Mouse (Mus musculus): ENCODE measurements around the gene Amdhd2. TPM values are rescaled to one million over a fixed set of nuclear protein-coding genes. Genes with fewer than 3 reads are reported as not detected.
A peak's percentile ranks its signal among the peaks of the same experiment; 100 is the strongest.

The Amdhd2 gene
- polyA plus RNA-seq, 1 experiment: 29.8 TPM

DNA sequence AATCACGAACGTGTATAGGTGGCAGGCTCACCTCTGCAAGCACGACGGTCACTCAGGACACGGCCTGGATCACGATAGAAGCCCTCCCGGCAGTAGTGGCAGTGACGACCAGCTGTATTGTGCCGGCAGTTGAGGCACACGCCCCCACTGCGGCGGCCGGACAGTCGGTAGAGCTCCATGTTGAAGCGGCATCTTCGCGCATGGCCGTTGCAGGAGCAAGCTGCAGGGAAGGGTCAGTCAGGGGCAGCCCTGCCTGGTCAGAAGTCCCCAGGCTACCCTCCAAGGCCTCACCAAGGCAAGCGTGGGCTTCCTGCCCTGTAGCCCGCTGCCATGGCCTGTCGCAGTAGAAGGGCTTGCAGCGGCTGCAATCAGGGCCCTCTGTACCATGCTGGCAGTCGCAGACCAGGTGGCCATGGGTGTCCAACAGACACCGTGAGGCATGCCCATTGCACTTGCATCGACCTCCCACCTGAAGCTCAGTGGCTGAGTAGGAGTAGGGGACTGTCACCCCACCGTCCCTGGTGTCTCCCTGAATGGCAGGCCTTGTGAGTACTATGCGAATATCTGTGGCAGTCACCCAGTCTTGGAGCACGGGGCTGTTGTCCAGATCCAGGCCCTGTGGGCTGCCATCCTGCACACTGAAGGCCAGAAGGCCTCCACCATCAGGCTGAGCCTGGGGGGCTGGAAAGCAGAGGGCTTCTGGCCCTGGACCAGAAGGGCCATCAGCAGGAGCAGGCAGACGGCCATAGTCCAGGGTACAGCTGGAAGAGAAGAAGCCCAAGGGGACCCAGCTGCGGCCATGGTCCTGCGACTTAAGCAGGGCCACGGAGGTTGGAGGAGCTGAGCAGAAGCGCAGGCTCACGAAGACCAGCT lies 44.4 kb upstream of the Amdhd2 start:
- H3K36me3 ChIP-seq (ENCODE audit: control insufficient read depth, insufficient read depth): no peaks in the 10 kb centered on the region
- H3K79me2 ChIP-seq (ENCODE audit: control insufficient read depth, insufficient read depth): no peaks in the 10 kb centered on the region
- H3K27me3 ChIP-seq (ENCODE audit: control insufficient read depth, insufficient read depth, insufficient read length): no peaks in the 10 kb centered on the region
- no peak overlapping the region for H3K4me2 ChIP-seq (ENCODE audit: low read depth)
- TF ChIP-seq CEBPB (IDR thresholded peaks at IDR 0.05; ENCODE audit: insufficient read depth, poor library complexity, severe bottlenecking) (no peak), POLR2A (IDR thresholded peaks at IDR 0.05; ENCODE audit: insufficient read length, low read depth) (no peak), SRF (IDR thresholded peaks at IDR 0.05; ENCODE audit: control insufficient read depth, insufficient read length, low read depth) (no peak), USF1 (IDR thresholded peaks at IDR 0.05; ENCODE audit: low read depth) (no peak), MAX (IDR thresholded peaks at IDR 0.05; ENCODE audit: low read depth) (no peak), MYOG (IDR thresholded peaks at IDR 0.05; ENCODE audit: control insufficient read depth in 1 of 3, insufficient read depth in 1 of 3, insufficient read length in 2 of 3, low read depth in 2 of 3) (no peak), TCF12 (IDR thresholded peaks at IDR 0.05; ENCODE audit: insufficient read depth, poor library complexity, severe bottlenecking) (no peak), TCF3 (IDR thresholded peaks at IDR 0.05; ENCODE audit: insufficient read length, low read depth) (no peak), E2F4 (IDR thresholded peaks at IDR 0.05; ENCODE audit: insufficient read depth) (no peak), POLR2AphosphoS2 (IDR thresholded peaks at IDR 0.05; ENCODE audit: insufficient read length, low read depth) (no peak), MYOD1 (IDR thresholded peaks at IDR 0.05; ENCODE audit: control insufficient read depth in 1 of 3, insufficient read length in 2 of 3, low read depth in 2 of 3) (no peak), REST (IDR thresholded peaks at IDR 0.05; ENCODE audit: insufficient read depth, insufficient read length) (no peak)
- H3ac ChIP-seq (ENCODE audit: control insufficient read depth, insufficient read length): no peak overlapping the region
- no peak overlapping the region for H3K4me3 ChIP-seq

DNA sequence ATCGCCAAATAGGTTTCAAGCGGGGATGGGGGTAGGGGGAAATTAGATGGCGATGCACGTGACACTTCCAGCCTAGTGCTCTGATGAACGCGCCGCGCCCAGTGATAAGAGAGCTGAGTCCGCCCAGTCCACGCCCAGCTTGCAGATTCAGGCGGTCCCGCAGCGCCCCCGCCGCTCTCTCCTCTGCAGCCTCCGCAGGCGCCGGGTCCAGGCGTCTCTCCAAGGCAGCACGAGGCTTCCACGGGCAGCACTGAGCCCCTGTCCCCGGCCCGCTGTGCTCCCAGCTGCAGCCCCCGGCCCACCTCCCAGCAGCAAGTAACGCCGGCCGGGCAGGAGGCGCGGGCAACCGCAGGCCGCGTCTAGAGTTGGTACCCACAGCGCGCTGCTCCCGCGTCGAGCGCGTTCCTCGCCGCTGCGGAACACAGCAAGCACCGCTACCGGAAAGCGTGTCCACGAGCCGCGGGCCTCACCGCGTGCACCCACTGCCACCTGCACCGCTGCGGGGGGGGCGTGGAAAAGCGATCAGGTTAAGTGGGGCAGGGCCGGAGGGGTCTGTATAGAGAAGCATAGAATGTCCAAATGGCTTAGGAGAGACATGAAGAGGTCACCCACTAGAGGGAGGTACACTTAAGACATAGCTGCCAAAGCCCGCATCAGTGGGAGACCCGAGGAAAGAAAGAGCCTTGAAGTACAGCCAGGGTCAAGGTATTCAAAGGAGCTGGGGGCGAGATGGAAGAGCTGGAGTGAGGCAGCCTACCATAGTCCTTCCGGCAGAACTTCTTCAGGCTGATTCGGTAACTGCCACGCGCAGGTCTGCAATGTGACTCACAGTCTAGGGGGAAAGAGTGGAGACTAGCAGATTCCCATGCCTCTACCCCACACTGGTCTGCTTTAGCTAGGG lies 43.1 kb upstream of the Amdhd2 start:
- TF ChIP-seq MYOD1 (IDR thresholded peaks at IDR 0.05; ENCODE audit: control insufficient read depth in 1 of 3, insufficient read length in 2 of 3, low read depth in 2 of 3) (no peak), REST (IDR thresholded peaks at IDR 0.05; ENCODE audit: insufficient read depth, insufficient read length) (no peak), E2F4 (IDR thresholded peaks at IDR 0.05; ENCODE audit: insufficient read depth) (no peak), CEBPB (IDR thresholded peaks at IDR 0.05; ENCODE audit: insufficient read depth, poor library complexity, severe bottlenecking) (no peak), TCF3 (IDR thresholded peaks at IDR 0.05; ENCODE audit: insufficient read length, low read depth) (no peak), USF1 (IDR thresholded peaks at IDR 0.05; ENCODE audit: low read depth) (no peak)
- Histone ChIP-seq H3K4me2 (ENCODE audit: low read depth) (peak overlapping the region; percentile 99), H3K4me3 (peak overlapping the region; percentile 46), H3ac (ENCODE audit: control insufficient read depth, insufficient read length) (no peak overlapping the region), H3K36me3 (ENCODE audit: control insufficient read depth, insufficient read depth) (no peaks in the 10 kb centered on the region), H3K27me3 (ENCODE audit: control insufficient read depth, insufficient read depth, insufficient read length) (no peaks in the 10 kb centered on the region), H3K79me2 (ENCODE audit: control insufficient read depth, insufficient read depth) (no peaks in the 10 kb centered on the region)

DNA sequence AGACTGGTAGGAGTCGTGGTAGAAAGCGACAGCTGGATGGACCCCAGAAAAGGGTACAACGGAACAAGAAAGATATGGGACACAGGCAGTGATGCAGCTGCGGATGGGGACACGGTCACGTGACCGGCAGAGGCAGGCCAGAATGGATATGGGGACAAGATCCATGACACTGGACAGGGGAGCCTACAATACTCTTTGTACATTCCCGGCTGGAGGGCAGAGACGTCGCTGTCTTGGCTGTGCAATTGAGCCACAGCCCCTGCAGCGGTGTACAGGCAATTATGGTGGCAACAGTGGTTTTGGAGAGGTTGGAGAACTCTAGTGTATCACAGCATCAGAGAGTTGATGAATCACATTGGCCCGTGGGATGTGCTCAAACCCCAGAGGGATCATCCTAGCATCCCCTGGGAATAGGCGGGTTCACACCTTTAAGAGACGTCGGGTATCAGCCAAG lies 42.4 kb upstream of the Amdhd2 start:
- Histone ChIP-seq H3K4me3 (peak overlapping the region; percentile 46), H3K27me3 (ENCODE audit: control insufficient read depth, insufficient read depth, insufficient read length) (no peaks in the 10 kb centered on the region), H3K4me2 (ENCODE audit: low read depth) (peak overlapping the region; percentile 99), H3K79me2 (ENCODE audit: control insufficient read depth, insufficient read depth) (no peaks in the 10 kb centered on the region), H3ac (ENCODE audit: control insufficient read depth, insufficient read length) (peak overlapping the region; percentile 80), H3K36me3 (ENCODE audit: control insufficient read depth, insufficient read depth) (no peaks in the 10 kb centered on the region)
- TF ChIP-seq USF1 (IDR thresholded peaks at IDR 0.05; ENCODE audit: low read depth) (peak; percentile 93), POLR2A (IDR thresholded peaks at IDR 0.05; ENCODE audit: insufficient read length, low read depth) (no peak), CEBPB (IDR thresholded peaks at IDR 0.05; ENCODE audit: insufficient read depth, poor library complexity, severe bottlenecking) (no peak), MYOG (IDR thresholded peaks at IDR 0.05; ENCODE audit: control insufficient read depth in 1 of 3, insufficient read depth in 1 of 3, insufficient read length in 2 of 3, low read depth in 2 of 3) (no peak)

DNA sequence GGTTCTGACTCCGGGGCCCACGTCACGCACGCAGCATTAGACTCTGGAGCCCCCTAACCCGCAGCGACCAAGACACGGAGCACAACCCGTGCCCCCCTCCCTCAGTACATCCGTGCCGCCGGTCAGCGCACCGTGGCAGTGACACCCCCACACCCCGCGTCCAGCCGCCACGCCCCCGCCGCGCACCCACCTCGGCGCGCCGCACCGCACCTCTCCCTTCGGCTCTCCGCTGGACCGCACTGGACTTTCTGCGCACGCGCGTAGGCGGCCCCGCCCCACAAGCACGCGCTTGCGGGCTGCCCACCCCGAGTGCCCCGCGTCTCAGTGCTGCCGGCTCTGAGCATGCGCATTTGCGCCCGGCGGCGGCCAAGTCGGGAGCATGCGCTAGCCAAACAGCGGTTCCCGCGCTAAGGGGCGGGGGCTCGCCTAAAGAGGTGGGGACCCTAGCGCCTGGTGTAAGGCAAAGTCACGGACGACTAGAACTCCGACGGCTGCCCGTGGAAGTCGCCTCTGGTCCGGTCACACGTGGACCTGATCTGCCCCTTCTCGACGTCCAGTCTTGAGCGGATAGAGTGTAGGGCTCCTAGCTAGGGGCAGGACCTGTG lies 41.8 kb upstream of the Amdhd2 start, which contains the start of gene Tbc1d24:
Tbc1d24 (minus strand) TSS at position 279 of the 605 bp plus-strand sequence.
- H3K79me2 ChIP-seq (ENCODE audit: control insufficient read depth, insufficient read depth): no peaks in the 10 kb centered on the region
- no peaks in the 10 kb centered on the region for H3K27me3 ChIP-seq (ENCODE audit: control insufficient read depth, insufficient read depth, insufficient read length)
- H3K4me3 ChIP-seq: peak within 1 kb of the TSS; percentile 46
- no peaks in the 10 kb centered on the region for H3K36me3 ChIP-seq (ENCODE audit: control insufficient read depth, insufficient read depth)
- TF ChIP-seq MAX (IDR thresholded peaks at IDR 0.05; ENCODE audit: low read depth) (no peak), REST (IDR thresholded peaks at IDR 0.05; ENCODE audit: insufficient read depth, insufficient read length) (no peak), POLR2A (IDR thresholded peaks at IDR 0.05; ENCODE audit: insufficient read length, low read depth) (peak; percentile 93), MYOG (IDR thresholded peaks at IDR 0.05; ENCODE audit: control insufficient read depth in 1 of 3, insufficient read depth in 1 of 3, insufficient read length in 2 of 3, low read depth in 2 of 3) (no peak), CEBPB (IDR thresholded peaks at IDR 0.05; ENCODE audit: insufficient read depth, poor library complexity, severe bottlenecking) (no peak), TCF3 (IDR thresholded peaks at IDR 0.05; ENCODE audit: insufficient read length, low read depth) (no peak), USF1 (IDR thresholded peaks at IDR 0.05; ENCODE audit: low read depth) (no peak), MYOD1 (IDR thresholded peaks at IDR 0.05; ENCODE audit: control insufficient read depth in 1 of 3, insufficient read length in 2 of 3, low read depth in 2 of 3) (peak in 1 of 3 experiments; percentile 52), SRF (IDR thresholded peaks at IDR 0.05; ENCODE audit: control insufficient read depth, insufficient read length, low read depth) (peak; percentile 39), POLR2AphosphoS2 (IDR thresholded peaks at IDR 0.05; ENCODE audit: insufficient read length, low read depth) (peak; percentile 71)
- peak within 1 kb of the TSS; percentile 80 for H3ac ChIP-seq (ENCODE audit: control insufficient read depth, insufficient read length)
- peak within 1 kb of the TSS; percentile 99 for H3K4me2 ChIP-seq (ENCODE audit: low read depth)
